Mouse (Mus musculus): ENCODE results near the gene Mast4.

The Mast4 gene

DNA sequence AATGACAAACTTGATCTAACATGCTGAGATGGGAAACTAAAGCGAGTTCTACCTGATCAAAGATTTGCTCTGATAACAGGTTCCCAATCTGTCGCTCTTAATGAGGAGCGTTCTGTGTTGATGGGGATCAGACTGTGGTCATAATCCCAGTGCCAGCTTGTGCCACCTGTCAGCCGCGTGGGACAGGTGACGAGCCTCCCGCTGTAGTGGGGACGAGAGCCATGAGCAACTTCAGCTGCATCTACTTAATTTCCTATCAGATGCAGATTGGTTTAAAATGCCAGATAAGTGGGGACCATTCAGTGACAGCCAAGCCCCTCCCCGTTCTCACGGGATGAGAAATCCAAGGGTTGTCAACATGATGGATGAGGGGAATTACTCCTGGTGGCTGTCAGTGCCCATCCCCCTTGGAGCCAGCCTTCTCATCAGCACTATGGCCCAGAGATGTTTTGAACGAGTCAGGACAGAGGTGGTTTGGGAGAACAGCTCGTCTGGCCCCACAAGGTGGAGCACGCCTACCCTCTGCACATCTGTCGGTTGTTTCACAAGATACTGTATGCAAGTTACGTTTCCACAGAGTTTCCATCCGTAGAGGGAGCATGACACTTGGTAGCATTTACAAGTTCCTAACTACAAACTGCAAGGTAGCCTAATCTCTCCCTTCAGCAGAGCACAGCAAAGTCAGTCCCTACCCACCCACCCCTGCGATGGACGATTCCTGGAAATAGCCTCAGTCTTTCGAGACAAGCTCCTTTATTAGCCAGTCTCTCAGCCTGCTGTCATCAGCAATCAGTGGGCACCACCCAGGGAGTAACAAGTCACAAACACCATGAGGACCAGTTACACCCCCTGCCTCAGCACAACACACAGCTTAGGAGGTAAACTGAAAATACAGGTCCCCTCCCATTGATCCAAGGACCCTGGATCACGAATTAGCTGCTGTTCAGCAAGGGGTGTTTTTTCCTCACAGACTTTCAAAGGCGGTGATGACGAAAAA is 212.2 kb downstream of the Mast4 start:
- CTCF ChIA-PET: no interaction called here

DNA sequence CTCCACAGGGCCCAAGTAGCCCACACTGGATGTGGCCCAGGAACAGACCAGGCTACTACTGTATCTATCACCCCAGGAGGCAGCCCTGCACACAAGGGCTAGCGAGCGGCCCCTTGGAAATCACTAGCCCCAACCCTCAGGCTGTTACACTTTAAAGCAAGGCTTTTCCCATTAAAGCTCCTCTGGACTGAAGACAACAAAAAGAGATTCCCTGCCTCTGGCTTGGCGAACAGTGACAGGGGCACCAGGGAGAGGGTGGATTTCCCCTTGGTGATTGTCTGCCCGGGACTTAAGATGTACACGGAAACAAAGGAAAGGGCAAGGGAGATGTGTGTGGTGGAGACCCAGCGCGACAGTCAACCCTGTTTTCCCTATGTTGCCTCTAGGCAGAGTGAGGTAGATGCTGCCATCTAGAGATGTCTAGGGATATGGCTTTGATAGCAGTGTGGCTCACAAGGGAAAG is 213.6 kb downstream of the Mast4 start:
- CTCF ChIA-PET: no interaction called here

DNA sequence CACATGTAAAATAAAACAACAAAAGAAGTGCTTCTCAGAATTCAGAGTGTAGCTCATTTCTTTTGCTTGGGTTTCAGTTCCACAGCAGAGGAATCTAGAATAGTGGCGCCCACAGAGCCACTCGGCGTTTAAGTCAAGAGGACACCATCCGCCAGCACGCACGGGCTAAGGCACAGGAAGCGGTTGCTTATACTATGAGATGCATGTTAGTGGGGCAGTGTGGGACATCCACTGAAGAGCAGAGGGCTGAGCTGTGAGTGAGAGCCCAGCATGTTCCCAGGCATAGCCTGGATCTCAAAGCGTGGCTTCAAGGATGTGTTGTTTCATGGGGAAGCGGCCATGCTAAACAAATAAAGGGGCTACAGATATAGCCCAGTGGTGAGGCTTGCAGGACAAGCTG is 214.6 kb downstream of the Mast4 start:
- CTCF ChIA-PET: no interaction called here

DNA sequence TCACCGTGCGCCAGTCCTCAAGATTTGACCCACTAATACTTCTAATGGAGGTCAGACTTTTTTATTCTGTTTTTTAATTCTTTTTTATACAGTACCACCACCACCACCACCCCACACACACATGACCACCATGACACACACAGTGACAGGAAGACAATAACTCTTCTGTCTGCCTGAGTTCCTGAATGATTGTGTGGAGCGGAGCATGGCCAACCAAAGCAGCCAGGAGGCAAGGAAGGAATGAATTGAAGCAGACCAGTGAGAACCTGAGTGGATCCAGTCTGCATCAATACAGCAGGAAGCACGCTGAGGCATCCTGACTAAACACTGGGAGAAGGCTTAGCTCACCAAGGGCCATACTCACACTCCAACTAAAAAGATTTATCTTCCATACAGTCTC is 219.2 kb downstream of the Mast4 start:
- CTCF ChIA-PET: no interaction called here

DNA sequence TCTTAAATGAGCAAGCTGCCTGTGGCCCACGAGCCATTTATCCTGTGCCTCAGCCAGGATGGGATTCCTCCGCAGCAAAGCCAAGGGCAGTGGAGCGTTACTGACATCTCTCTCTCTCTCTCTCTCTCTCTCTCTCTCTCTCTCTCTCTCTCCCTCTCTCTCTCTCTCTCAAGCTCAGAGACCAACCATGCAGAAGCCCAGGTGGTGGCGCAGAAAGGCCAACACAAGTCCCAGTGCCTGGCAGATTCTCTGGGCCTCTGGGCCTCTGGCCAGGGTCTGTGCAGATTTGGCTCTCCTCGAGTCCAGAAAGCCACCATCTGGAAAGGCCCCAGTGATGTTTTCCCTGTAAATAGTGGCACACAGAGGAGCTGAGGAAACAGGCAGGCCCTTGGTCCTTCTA is 220.0 kb downstream of the Mast4 start:
- CTCF ChIA-PET: interaction anchor here (0.7 kb wide), 1 partner anchor 312 kb away, joined by 3 read pairs; no protein-coding TSS in a partner anchor

DNA sequence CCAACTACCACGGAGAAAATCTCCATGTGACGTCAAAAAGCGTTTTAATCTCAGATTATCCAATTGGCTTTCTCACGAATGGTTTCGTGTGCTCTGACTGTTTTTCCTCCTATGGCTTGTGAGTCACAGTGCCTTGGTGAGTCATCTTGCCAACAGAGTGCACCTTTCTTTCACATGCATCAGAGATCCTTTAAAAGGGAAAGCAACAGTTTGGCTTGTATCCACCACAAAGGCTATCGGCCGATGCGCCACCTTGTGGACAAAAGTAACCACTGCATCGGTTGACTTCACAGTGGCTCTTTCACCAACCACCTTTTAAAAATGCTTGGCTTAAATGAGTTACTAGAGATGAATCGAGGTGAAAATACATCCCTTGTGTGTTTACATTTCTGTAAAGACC is 224.4 kb downstream of the Mast4 start:
- CTCF ChIA-PET: interaction anchor here (1.1 kb wide), 1 partner anchor 275 kb away, joined by 4 read pairs; no protein-coding TSS in a partner anchor

DNA sequence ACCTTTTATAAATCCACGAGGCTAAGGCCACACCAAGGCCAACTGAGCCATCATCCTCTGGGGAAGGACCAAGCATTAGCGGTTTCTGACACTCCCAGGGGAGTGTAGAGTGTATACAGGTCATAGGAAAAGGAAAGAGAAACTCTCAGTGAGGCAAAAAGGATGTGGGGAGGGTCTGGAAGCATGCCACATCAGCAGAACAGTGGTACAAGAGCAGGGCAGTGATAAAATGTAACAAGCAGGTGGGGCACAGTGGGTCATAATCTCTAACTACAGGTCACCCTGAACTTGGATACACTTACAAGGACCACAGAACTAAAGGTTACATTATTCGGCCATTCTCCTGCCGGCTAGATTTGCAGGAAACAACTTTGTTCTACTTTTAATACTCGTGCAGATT is 226.9 kb downstream of the Mast4 start:
- CTCF ChIA-PET: no interaction called here

DNA sequence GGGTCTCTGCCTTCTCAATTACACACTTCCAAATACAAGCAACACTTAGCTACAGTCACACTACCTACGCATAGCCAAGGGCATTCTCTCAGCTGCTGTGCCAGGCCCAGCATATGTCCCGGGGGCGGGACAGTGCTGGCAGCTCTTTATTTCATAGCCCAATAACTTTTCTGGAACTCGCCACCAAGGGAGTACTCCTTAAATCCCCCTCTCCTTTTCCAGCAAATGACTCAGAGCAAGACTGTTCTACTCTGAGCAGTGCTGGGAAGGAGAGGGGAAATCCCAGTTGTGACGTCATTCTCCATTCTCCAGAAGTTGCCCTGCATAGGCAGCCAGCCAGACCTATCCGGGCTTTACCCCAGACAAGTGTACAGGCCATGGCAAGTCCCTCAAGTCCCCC is 231.7 kb downstream of the Mast4 start:
- CTCF ChIA-PET: no interaction called here

DNA sequence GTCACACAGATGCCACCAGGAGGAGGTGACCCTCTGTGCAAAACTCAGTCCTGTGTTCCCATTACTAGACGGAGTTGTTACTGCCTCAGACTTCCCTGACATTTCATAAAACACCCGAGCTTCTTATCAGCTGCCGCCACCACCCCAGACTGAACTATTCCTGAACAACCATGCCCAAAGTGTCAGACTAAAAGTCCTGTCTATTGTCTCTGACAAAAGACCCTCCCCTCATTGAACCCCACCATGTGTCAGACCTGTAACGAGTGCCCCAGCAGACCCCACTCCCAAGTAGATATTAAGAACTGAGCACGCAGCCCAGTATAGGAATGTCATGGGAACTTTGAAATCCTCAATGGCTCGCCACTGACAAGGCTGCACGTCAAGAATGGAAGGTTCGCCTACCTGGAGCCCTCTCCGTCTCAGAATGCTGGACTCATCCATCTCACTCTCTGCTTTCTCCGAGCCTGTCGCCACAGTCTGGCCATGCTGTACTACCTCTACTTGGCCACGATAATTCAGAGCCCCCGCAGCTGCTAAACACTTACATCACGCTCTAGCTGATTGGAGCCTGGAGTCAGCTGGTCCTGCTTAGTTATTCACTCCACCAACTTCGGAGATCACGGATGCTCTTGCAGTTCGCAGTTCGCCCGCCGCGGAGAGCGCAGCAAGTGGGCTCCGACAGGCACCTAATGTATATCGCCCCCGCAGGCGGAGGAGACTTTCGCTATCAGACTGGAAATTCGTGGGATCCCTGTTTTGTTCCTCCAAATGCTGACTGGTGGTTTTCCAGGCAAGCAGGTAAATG is 237.7 kb downstream of the Mast4 start:
- CTCF ChIA-PET: interaction anchor here (0.5 kb wide), 1 partner anchor 14 kb away, joined by 3 read pairs; no protein-coding TSS in a partner anchor

DNA sequence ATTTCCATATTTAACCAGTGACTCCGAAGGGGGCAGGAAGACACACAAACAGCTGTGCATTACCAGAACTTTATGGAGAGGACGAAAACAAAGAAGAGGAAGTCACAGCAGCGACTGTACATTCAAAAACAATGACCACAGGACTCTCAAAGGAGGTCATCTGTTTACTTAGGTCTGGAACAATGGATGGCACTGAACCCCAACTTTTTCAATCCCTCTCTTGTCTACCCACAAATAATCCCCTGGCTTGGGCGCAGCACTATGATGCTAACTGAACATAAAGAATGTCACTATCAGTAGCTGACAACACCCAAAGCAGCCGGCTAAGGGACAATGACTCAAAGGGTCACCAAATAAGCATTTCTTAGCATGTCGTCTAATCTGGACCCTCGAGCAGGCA is 238.8 kb downstream of the Mast4 start:
- CTCF ChIA-PET: interaction anchor here (0.7 kb wide), 1 partner anchor 87 kb away, joined by 17 read pairs; no protein-coding TSS in a partner anchor

DNA sequence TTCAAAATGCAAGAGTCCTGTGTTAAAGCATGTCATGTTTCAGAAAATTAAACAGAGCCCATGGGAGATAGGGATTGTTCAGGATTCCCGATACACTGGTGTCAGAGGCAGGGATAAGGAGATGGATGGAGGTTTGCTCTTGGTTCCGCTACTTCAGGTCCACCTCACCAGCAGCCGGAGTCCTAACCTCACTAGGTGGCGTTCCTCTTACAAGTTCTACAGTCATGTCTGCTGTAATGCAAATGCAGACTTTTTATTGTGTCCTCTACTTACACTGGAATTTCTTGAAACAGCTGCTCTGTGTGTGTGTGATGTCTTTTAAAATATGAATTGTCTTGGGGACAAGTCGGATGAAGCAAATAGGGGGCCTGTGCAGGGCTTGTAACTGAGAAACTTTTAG is 239.7 kb downstream of the Mast4 start:
- CTCF ChIA-PET: no interaction called here

DNA sequence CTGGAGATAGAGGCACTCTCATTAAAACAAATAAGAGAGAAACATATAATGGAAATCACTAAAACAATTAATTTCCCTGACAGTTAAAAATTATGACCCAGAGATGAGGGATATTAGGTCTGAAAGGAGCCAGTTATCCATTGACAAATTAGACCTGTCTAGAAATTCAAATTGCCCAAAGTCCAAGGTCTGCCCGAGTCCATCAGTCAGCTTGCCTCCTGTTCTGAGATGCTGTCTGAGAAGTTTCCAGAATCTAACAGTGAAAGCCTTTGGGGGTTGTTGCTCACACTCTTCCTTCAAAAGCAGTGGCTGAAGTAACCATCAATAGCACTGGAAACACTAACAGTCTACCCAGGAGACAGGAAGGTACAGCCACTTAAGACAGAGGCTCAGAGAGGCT is 240.6 kb downstream of the Mast4 start:
- CTCF ChIA-PET: no interaction called here

DNA sequence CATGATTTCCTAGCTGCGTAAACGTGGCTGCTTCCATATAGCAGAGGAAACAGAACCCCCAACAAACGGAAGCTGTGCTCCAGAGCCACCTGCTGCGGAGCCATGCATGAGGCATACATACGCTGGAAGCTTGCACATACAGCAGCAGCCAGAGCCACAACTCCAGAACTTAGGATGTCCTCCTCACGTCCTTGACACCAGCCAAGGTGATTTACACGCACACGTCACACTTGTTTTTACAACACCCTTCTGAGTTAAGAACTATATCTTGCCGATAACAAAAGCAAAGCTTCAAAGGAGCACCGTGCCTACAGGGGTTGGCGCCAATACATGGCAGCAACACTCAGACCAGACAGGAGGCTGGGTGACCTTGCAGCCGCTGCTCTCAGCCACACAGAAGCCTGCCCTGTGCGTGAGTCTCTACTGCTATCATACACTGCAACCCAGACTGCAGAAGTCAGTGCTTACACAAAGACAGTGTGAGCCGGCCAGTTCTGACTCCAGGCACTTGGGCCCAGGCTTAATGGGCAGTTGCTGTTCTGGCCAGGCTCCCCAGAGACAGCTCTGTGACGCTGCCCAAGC is 248.7 kb downstream of the Mast4 start:
- CTCF ChIA-PET: no interaction called here

DNA sequence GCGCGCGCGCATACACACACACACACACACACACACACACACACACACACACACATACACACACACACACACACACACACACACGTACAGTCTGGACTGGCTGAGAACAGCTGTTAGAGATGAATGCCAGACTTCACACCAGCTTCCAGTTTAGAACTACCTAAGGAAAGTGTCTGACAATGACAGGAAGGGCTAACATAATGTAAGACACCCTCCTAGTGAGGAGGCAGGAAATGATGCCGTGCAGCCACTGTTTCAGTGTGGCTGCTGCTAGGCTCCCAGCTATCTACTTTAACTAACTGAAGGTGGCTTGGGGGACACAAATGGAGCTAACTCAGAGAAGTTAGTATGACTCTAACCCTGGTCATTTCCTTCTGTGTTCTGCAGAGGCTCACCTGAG is 251.4 kb downstream of the Mast4 start:
- CTCF ChIA-PET: no interaction called here

DNA sequence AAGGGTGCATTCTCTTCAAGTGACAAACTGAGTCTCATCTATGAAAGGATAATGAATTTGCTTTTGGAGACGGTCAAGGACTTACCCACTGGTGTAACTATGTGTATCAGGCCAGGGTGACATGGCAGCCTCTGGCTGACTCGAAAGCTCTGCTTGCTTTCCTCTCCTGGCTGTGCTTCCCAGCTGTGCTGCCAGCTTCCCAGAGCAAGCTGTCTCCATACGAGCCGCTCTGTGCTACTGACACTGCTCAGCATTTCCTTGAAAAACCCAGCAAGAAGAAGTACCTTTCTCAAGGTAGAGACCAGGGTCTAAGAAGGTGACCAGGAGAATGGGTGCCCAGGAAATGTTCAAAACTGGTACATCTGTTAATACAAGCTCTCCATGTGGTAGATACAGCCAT is 254.5 kb downstream of the Mast4 start:
- CTCF ChIA-PET: no interaction called here

DNA sequence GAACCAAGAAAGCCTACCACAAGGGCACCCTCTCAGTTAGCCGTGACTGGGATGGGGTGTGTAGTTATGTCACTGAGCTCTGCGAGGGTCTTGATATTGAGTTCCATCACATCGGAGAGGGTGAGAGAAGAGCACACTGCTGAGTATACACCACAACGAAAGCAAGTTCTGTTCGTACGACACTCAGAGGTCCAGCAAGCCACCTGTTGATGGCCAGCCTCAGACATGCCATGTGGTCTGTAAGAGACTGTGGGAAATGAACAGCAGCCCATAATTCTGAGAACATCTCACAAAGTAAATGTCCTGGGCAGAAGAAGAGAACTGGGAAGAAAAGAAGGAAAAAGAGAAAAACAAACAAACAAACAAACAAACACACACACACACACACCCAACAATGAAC is 255.5 kb downstream of the Mast4 start:
- CTCF ChIA-PET: no interaction called here

DNA sequence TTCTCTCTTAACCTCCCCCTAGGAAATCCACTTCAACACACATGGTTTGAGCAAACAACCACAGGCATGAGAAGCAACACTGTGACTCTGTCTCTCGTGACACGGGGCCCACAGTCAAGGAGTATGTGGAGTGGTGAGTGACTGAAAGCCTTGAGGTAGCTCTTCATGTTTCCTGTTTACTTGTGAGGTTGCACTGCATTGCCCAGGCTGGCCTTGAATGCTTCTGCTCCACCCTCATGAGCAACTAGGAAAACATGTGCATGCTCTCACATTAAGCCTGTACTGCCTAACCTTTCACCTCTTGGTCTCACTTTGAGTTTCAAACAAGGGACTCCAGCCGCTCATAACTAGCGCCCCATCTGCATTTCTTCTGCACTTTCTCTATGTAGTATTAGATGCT is 260.8 kb downstream of the Mast4 start:
- CTCF ChIA-PET: no interaction called here

DNA sequence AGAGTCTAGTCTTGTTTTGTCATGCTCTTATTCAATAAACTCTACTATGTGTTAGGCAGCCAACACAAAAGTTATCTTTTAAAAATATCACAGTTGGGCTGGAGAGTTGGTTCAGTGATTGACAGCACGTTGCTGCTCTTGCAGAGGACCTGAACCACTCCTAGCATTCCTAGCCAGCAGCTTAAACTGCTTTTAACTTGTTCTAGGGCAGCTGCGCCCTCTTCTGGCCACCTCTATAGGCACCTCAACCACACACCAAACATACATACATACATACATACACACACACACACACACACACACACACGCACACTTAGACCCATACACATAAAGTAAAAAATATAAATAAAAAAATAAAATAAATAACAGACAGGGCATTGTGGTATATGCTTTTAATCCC is 262.5 kb downstream of the Mast4 start:
- CTCF ChIA-PET: no interaction called here

DNA sequence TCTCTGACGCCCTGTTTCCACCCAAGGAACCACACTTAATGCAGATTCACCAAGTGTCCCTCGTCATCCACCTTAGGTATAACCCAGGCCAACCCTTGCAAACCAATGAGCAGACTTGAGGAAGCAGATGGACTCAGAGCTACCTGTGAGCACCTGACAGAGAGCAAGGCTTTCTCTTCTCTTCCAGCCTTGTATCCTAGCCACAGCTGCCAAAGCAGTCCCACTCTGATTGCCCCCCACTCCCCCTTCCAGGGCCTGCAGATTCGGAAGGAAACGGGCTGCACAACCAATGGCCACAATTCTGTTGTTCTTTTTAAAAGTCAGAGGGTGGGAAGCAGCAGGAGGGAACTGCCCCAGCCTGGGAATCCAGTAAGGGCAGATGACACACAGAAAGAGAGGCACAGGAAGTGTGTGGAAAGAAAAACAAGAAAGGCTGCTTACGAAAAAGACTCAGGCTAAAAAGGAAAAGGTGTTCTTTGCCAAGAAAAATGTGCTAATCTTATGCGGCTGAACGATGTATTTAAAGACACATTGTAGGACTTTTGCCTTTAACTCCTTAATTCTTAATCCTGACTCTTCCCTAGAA is 266.6 kb downstream of the Mast4 start:
- CTCF ChIA-PET: no interaction called here

DNA sequence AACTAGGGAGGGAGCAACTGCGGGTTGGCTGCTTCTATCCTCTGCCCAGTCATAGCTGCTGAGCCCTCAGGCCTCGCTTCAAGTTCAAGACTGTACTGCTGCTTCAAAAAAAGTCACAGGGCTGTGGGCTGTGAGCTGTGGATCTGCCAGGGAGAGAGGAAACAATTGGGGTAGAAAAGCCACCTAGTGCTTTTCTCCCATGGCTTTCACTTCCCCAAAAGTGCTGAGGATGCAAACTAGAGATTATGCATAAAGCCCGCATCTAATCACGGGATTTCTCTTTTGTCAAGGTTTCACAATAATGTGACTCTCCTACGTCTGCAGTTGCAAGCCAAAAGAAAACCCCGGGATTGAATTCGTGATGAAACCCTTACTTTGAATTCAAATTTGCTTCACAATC is 268.9 kb downstream of the Mast4 start:
- CTCF ChIA-PET: no interaction called here

DNA sequence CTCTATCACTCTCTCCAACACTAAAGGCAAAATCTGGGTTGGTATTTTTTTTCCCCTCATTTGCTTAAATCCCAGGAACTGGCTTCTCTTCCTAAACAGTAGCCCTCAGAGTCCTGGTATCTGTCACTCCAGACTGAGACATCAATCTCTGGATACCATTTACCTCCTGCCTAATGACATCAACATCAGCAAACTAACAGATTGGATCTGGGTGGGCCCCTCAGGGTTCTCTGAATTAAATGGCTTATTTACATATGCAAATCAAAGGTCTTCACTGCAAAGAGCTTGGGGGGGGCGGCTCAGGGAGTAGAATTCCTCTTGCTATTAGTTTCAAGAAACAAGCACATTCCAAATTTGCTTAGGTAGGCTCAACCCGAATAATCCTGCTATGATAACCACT is 272.6 kb downstream of the Mast4 start:
- CTCF ChIA-PET: no interaction called here

Data from spleen, embryonic (tissue).